Mouse (Mus musculus): ENCODE measurements around the gene Gm21988. TPM values are rescaled to one million over a fixed set of nuclear protein-coding genes. Genes with fewer than 3 reads are reported as not detected.

Gm21988 gene
- total and polyA plus RNA-seq, 2 experiments from 2014 or later, result 8.6 to 15.2 TPM

- Histone ChIP-seq H3K27ac (ENCODE audit: low read depth) (no peak overlapping the region), H3K4me2 (ENCODE audit: low read depth, low read length) (no peak overlapping the region), H3K36me3 (replicated peaks; ENCODE audit: control insufficient read depth, insufficient read depth, low read length) (no peaks in the 10 kb centered on the region), H3K27me3 (ENCODE audit: control insufficient read depth, insufficient read depth, low read length) (peaks cover 9% of the 10 kb centered on the region), H3K4me1 (ENCODE audit: control insufficient read depth, insufficient read depth) (no peaks in the 10 kb centered on the region), H3K4me3 (ENCODE audit: low read depth, low read length) (no peak overlapping the region), H3K9ac (replicated peaks; ENCODE audit: low read depth, low read length) (no peak overlapping the region), H3K9me3 (replicated peaks; ENCODE audit: control insufficient read depth, low read length) (no peaks in the 10 kb centered on the region)
- TF ChIP-seq EP300 (IDR thresholded peaks at IDR 0.05; ENCODE audit: low read depth), result no peak
- TF ChIP-seq CTCF (IDR thresholded peaks at IDR 0.05; ENCODE audit: low read depth), result no peak
- WGBS, result 53% methylated on average over 7 of the region's 7 CpGs
- 0 out of 2 replicates have a peak, but pooled peaks have one; percentile 44 for ATAC-seq (ENCODE audit: insufficient read depth, low read depth)
- no peak for DNase-seq (ENCODE audit: low spot score)
Observed at GRCm38 (mm10) chr11:70207283-70207682, 32.3 kb downstream of the Gm21988 start.

- Histone ChIP-seq H3K9me3 (replicated peaks; ENCODE audit: control insufficient read depth, low read length) (no peaks in the 10 kb centered on the region), H3K4me3 (ENCODE audit: low read depth, low read length) (no peak overlapping the region), H3K4me2 (ENCODE audit: low read depth, low read length) (no peak overlapping the region), H3K4me1 (ENCODE audit: control insufficient read depth, insufficient read depth) (no peaks in the 10 kb centered on the region), H3K27ac (ENCODE audit: low read depth) (no peak overlapping the region), H3K36me3 (replicated peaks; ENCODE audit: control insufficient read depth, insufficient read depth, low read length) (no peaks in the 10 kb centered on the region), H3K27me3 (ENCODE audit: control insufficient read depth, insufficient read depth, low read length) (peaks cover 5% of the 10 kb centered on the region; the same call in 1 of the 2 replicates), H3K9ac (replicated peaks; ENCODE audit: low read depth, low read length) (no peak overlapping the region)
- DNase-seq (ENCODE audit: low spot score) (no peak), ATAC-seq (ENCODE audit: insufficient read depth, low read depth) (no peak)
- TF ChIP-seq EP300 (IDR thresholded peaks at IDR 0.05; ENCODE audit: low read depth) (no peak), CTCF (IDR thresholded peaks at IDR 0.05; ENCODE audit: low read depth) (no peak)
- WGBS, result 60% methylated on average over 2 of the region's 2 CpGs
Observed at GRCm38 (mm10) chr11:70206801-70207200, 32.8 kb downstream of the Gm21988 start.

GRCm38 (mm10) chr11:70201691-70202090, 37.9 kb downstream of the Gm21988 start:
- Histone ChIP-seq H3K9ac (replicated peaks; ENCODE audit: low read depth, low read length) (no peak overlapping the region), H3K4me1 (ENCODE audit: control insufficient read depth, insufficient read depth) (no peaks in the 10 kb centered on the region), H3K9me3 (replicated peaks; ENCODE audit: control insufficient read depth, low read length) (no peaks in the 10 kb centered on the region), H3K27me3 (ENCODE audit: control insufficient read depth, insufficient read depth, low read length) (peaks cover 8% of the 10 kb centered on the region; the same call in 1 of the 2 replicates), H3K36me3 (replicated peaks; ENCODE audit: control insufficient read depth, insufficient read depth, low read length) (no peaks in the 10 kb centered on the region), H3K27ac (ENCODE audit: low read depth) (no peak overlapping the region), H3K4me3 (ENCODE audit: low read depth, low read length) (no peak overlapping the region), H3K4me2 (ENCODE audit: low read depth, low read length) (no peak overlapping the region)
- WGBS, result 34% methylated on average over 5 of the region's 5 CpGs
- no peak for TF ChIP-seq EP300 (IDR thresholded peaks at IDR 0.05; ENCODE audit: low read depth)
- peak; percentile 82 for TF ChIP-seq CTCF (IDR thresholded peaks at IDR 0.05; ENCODE audit: low read depth)
- DNase-seq (ENCODE audit: low spot score) (peak; percentile 75), ATAC-seq (ENCODE audit: insufficient read depth, low read depth) (peak; percentile 49; the same call in 1 of the 2 replicates)

- Histone ChIP-seq H3K9me3 (replicated peaks; ENCODE audit: control insufficient read depth, low read length) (no peaks in the 10 kb centered on the region), H3K36me3 (replicated peaks; ENCODE audit: control insufficient read depth, insufficient read depth, low read length) (no peaks in the 10 kb centered on the region), H3K4me3 (ENCODE audit: low read depth, low read length) (no peak overlapping the region), H3K27me3 (ENCODE audit: control insufficient read depth, insufficient read depth, low read length) (peaks cover 5% of the 10 kb centered on the region; the same call in 1 of the 2 replicates), H3K27ac (ENCODE audit: low read depth) (no peak overlapping the region), H3K9ac (replicated peaks; ENCODE audit: low read depth, low read length) (no peak overlapping the region), H3K4me2 (ENCODE audit: low read depth, low read length) (no peak overlapping the region), H3K4me1 (ENCODE audit: control insufficient read depth, insufficient read depth) (no peaks in the 10 kb centered on the region)
- WGBS, result 85% methylated on average over 5 of the region's 5 CpGs
- TF ChIP-seq EP300 (IDR thresholded peaks at IDR 0.05; ENCODE audit: low read depth), result no peak
- TF ChIP-seq CTCF (IDR thresholded peaks at IDR 0.05; ENCODE audit: low read depth), result no peak
- ATAC-seq (ENCODE audit: insufficient read depth, low read depth), result no peak
- no peak for DNase-seq (ENCODE audit: low spot score)
Observed at GRCm38 (mm10) chr11:70200036-70200608, 39.5 kb downstream of the Gm21988 start.

- 76% methylated on average over 8 of the region's 8 CpGs for WGBS
- no peak overlapping the region for H3K9ac ChIP-seq (replicated peaks; ENCODE audit: low read depth, low read length)
- TF ChIP-seq EP300 (IDR thresholded peaks at IDR 0.05; ENCODE audit: low read depth) (no peak), CTCF (IDR thresholded peaks at IDR 0.05; ENCODE audit: low read depth) (no peak)
- DNase-seq (ENCODE audit: low spot score) (no peak), ATAC-seq (ENCODE audit: insufficient read depth, low read depth) (no peak)
- no peaks in the 10 kb centered on the region for H3K36me3 ChIP-seq (replicated peaks; ENCODE audit: control insufficient read depth, insufficient read depth, low read length)
- H3K27ac ChIP-seq (ENCODE audit: low read depth), result no peak overlapping the region
- no peaks in the 10 kb centered on the region for H3K9me3 ChIP-seq (replicated peaks; ENCODE audit: control insufficient read depth, low read length)
- no peaks in the 10 kb centered on the region for H3K4me1 ChIP-seq (ENCODE audit: control insufficient read depth, insufficient read depth)
- H3K27me3 ChIP-seq (ENCODE audit: control insufficient read depth, insufficient read depth, low read length), result peaks cover 5% of the 10 kb centered on the region; the same call in 1 of the 2 replicates
- no peak overlapping the region for H3K4me3 ChIP-seq (ENCODE audit: low read depth, low read length)
- no peak overlapping the region for H3K4me2 ChIP-seq (ENCODE audit: low read depth, low read length)
Observed at GRCm38 (mm10) chr11:70199107-70199506, 40.5 kb downstream of the Gm21988 start.

GRCm38 (mm10) chr11:70198332-70198731, 41.3 kb downstream of the Gm21988 start:
- Histone ChIP-seq H3K9me3 (replicated peaks; ENCODE audit: control insufficient read depth, low read length) (no peaks in the 10 kb centered on the region), H3K4me3 (ENCODE audit: low read depth, low read length) (no peak overlapping the region), H3K27ac (ENCODE audit: low read depth) (no peak overlapping the region), H3K4me2 (ENCODE audit: low read depth, low read length) (no peak overlapping the region), H3K27me3 (ENCODE audit: control insufficient read depth, insufficient read depth, low read length) (peaks cover 5% of the 10 kb centered on the region; the same call in 1 of the 2 replicates), H3K9ac (replicated peaks; ENCODE audit: low read depth, low read length) (no peak overlapping the region), H3K4me1 (ENCODE audit: control insufficient read depth, insufficient read depth) (no peaks in the 10 kb centered on the region), H3K36me3 (replicated peaks; ENCODE audit: control insufficient read depth, insufficient read depth, low read length) (no peaks in the 10 kb centered on the region)
- TF ChIP-seq EP300 (IDR thresholded peaks at IDR 0.05; ENCODE audit: low read depth), result no peak
- no peak for TF ChIP-seq CTCF (IDR thresholded peaks at IDR 0.05; ENCODE audit: low read depth)
- DNase-seq (ENCODE audit: low spot score), result no peak
- 78% methylated on average over 3 of the region's 3 CpGs for WGBS
- no peak for ATAC-seq (ENCODE audit: insufficient read depth, low read depth)

Measured in heart, postnatal 0 days (tissue).